Mouse (Mus musculus) bone marrow, adult 2 months (tissue): ENCODE data around the gene Sbno2. TPM values are rescaled to one million over a fixed set of nuclear protein-coding genes. Genes with fewer than 3 reads are reported as not detected.

Source experiments
- H3K27ac ChIP-seq: fragments of 200-500 bp; 2 replicates; pipeline ENCODE4 v1.5.1; 2012; ENCODE audit warnings: low read depth, mild to moderate bottlenecking, control low read depth, inconsistent platforms, low read length; ENCODE audit not compliant: control insufficient read depth, poor library complexity, insufficient read depth
- H3K4me1 ChIP-seq: fragments of 200-500 bp; 2 replicates; pipeline ENCODE4 v1.6.1; 2011; ENCODE audit warnings: low read length; ENCODE audit not compliant: control insufficient read depth, insufficient read depth
- H3K4me3 ChIP-seq: fragments of 200-500 bp; replicated peaks from 2 replicates; pipeline ENCODE3; 2011; ENCODE audit warnings: mild to moderate bottlenecking, low read depth, low read length, control low read depth; ENCODE audit not compliant: control insufficient read depth
- CTCF ChIP-seq: fragments of 200-500 bp; IDR thresholded peaks from 2 replicates; pipeline ENCODE4 v1.5.1; 2011; ENCODE audit warnings: low read length, control low read depth; ENCODE audit not compliant: control insufficient read depth, insufficient read depth
- POLR2A ChIP-seq: fragments of 200-500 bp; IDR thresholded peaks from 2 replicates; pipeline ENCODE4 v1.6.1; 2011; ENCODE audit warnings: low read depth, mild to moderate bottlenecking, control low read depth, low read length, borderline replicate concordance; ENCODE audit not compliant: control insufficient read depth
- WGBS: fragments of 180-500 bp; shearing (Covaris S2); methylation state at CpG from one replicate; pipeline ENCODE4 v1.1.7; 2018; 5-methylcytosine and 5-hydroxymethylcytosine counted together
- polyA plus RNA-seq: library from polyadenylated mRNA; stranded (reverse); fragments of >200 nt; gene quantifications from 2 replicates; pipeline ENCODE4 v1.2.4, GENCODE M21; 2011; ENCODE audit warnings: low replicate concordance; ENCODE audit not compliant: missing spikeins, insufficient read depth, insufficient read length

Gene Sbno2
- polyA plus RNA-seq, 1 experiment: 83.8 TPM

DNA sequence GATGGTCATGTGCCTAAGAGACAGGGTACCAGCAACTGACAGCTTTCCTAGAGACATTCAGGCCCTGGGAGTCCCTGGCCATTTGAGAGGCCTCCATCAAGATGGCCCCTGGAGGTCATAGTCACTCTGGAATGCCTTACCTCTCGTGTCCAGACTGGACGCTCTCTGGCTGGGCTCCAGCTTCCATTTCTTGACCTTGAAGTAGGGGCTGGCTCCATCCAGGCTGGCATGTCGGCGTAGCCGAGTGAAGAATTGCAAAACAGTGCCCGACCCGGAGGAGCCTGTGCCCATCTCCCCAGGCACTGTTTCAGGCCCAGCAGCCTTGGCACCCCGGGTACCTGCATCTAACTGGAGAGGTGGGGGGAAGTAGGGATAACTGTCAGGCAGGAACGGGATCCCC lies 29.1 kb upstream of the Sbno2 start:
- Histone ChIP-seq H3K27ac (no peak overlapping the region), H3K4me3 (no peak overlapping the region), H3K4me1 (peaks cover 7% of the 10 kb centered on the region; the same call in 1 of the 2 replicates)
- 82% methylated on average over 9 of the region's 9 CpGs for whole genome bisulfite sequencing
- no peak for TF ChIP-seq POLR2A
- TF ChIP-seq CTCF: no peak

DNA sequence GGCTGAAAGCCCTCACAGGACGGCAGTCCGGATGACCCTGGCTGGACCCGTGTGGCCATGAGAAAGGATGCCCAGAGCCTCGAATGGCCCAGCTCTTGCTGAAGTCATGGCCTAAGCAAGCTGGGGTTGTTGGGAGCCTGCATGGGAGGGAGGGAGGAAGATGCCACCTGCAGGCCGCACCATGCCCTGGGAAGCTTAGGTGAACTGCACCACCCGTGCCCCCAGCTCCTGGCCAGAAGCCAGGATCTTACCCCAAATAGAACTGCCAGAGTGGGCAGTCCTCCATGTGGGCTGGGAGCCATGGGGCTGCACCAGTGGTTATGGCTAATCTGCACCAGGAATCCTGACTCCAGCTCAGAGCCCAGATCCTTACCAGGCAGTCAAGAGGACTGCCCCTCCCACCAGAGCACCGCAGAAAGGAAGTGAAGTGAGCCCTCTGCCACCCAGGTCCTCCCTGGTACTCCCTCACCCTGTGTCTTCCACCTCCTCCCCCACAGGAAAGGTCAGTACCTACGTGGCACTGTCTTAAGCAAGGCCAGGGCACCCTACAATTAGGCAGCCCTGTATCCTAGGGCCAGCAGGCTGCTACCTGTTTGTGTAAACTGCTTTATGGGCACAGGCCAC lies 28.0 kb upstream of the Sbno2 start:
- H3K4me1 ChIP-seq: peaks cover 4% of the 10 kb centered on the region; the same call in 1 of the 2 replicates
- peak overlapping the region; percentile 1; the same call in 1 of the 2 replicates for H3K27ac ChIP-seq

DNA sequence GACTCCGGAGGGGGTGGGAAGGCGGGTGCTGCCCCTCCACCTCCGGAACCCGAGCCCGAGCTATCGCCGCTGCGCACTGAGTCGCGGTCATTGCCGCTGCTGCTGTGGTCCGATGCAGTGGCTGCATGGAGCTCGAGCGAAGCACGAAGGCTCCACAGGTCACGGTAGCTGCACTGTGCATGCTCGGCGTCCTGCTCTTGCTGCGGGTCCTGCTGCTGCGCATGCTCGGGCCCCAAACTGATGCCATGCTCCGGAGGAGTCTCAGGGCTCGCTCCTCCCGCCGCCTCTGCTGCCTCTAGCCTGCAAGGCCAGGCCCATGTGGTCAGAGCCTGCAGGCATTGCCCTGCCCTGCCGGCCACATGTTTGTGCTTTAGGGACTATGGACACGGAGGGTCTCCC lies 26.6 kb upstream of the Sbno2 start:
- no peak overlapping the region for H3K27ac ChIP-seq
- H3K4me3 ChIP-seq: no peak overlapping the region
- TF ChIP-seq CTCF (no peak), POLR2A (0 out of 2 replicates have a peak, but pooled peaks have one; percentile 11)
- 80% methylated on average over 27 of the region's 27 CpGs for WGBS
- peaks cover 3% of the 10 kb centered on the region; the same call in 1 of the 2 replicates for H3K4me1 ChIP-seq

More for the DNA sequence above, 28.0 kb upstream of the Sbno2 start:
- TF ChIP-seq CTCF (no peak), POLR2A (no peak)
- no peak overlapping the region for H3K4me3 ChIP-seq
- WGBS: 35% methylated on average over 8 of the region's 8 CpGs

DNA sequence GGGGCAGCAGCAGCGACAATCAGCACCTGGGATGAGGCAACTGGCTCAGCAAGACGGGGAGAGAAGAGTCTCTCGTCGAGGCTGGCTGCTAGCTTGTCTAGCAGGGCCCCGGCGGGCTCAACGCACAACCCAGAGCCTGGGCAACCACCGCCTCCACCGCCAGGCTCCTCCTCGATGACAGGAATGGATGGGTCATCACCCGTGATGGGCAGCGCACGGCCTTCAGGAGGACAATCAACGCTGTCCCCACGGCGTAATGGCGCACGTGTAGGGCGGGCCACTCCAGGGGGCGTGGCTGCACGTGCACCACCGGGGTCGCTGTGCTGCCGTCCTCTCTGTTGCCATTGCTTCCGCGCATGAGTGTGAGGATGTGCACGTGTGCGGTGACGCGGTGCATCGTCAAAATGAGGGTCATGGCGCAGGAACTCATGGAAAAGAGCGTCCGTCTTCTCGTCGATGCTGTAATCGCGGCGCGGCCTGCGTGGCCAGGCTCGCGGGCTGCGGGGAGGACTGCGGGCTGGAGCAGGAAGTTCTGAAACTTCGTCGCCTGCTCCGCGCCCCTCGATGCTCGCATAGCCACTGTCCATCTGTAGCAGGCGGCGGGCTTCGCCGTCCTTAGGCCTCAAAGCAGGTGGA lies 26.1 kb upstream of the Sbno2 start:
- 0 out of 2 replicates have a peak overlapping the region, but pooled peaks have one; percentile 7 for H3K27ac ChIP-seq
- peak overlapping the region; percentile 14 for H3K4me3 ChIP-seq
- TF ChIP-seq CTCF (0 out of 2 replicates have a peak, but pooled peaks have one; percentile 2), POLR2A (no peak)
- 79% methylated on average over 55 of the region's 55 CpGs for WGBS
- peaks cover 3% of the 10 kb centered on the region; the same call in 1 of the 2 replicates for H3K4me1 ChIP-seq

DNA sequence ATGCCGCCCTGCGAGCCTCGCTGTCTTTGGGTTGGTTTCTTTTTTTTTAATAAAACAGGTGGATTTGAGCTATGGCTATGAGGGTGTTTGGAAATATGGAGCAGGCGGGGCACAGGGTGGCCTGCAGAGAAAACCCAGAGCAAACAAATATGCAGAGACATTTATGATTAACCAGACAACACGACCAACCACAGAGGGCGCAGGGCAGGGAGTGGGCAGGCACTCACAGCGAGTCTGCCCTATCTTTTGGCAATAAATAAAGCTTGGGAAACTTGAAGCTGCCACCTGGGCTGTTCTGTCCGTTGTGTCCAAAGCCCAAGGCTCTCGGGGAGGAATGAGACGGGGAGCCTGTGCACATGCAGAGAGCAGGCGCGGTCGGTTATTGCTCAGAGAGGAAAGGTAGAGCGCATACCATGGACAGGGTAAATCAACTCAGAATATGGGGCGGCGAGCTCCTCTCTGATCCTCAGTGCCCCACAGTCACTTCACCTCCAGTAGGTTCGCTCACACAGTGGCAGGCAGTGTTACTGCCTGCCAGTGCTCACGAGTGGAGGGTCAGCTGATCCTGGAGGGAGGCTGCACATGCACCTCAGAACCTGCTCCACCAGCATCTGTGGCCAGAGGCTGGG lies 25.1 kb upstream of the Sbno2 start:
- Histone ChIP-seq H3K4me3 (no peak overlapping the region), H3K4me1 (peaks cover 3% of the 10 kb centered on the region; the same call in 1 of the 2 replicates), H3K27ac (no peak overlapping the region; the same call in 1 of the 2 replicates)
- no peak for TF ChIP-seq POLR2A
- TF ChIP-seq CTCF: no peak
- 89% methylated on average over 18 of the region's 18 CpGs for WGBS

DNA sequence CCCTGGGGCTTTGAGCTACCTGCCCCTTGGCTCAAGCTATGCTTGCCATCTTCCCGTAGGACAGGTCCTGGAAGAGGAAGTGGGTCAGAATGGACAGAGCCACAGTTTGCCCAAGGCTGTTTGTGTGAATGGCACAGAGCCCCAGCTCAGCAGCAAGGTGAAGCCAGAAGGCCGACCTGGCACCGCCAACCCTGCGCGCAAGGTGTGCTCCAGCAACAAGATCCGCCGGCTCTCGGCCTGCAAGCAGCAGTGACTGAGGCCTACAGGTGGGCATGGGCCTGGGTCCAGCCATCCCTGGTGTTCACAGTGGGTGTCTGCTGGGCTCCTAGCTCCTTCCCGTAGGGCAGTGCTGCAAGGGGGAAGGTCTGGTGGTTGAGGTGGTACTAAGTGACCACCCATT lies 24.5 kb upstream of the Sbno2 start:
- Histone ChIP-seq H3K4me1 (peaks cover 3% of the 10 kb centered on the region), H3K27ac (no peak overlapping the region), H3K4me3 (no peak overlapping the region)
- TF ChIP-seq POLR2A (no peak), CTCF (no peak)
- 93% methylated on average over 9 of the region's 9 CpGs for WGBS

DNA sequence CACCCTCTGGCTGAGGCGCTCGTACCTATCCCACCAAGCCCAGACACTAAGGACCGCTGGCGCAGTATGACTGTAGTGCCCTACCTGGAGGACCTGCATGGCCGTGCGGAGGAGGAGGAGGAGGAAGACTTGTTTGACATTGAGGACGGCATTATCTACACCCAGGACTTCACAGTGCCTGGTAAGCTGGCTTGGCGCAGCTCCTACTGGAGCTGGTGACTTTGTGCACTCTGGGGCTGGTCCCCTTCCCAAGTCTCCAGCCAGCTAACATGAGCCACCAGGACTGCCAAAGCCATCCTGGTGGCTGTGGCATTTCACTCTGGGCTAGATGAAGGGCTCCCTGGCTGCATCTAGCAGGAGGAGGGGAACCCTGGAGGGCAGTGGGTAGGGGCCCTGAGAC lies 22.5 kb upstream of the Sbno2 start:
- H3K27ac ChIP-seq: no peak overlapping the region
- H3K4me3 ChIP-seq: no peak overlapping the region
- peaks cover 12% of the 10 kb centered on the region for H3K4me1 ChIP-seq
- WGBS: 91% methylated on average over 8 of the region's 8 CpGs
- TF ChIP-seq POLR2A (no peak), CTCF (no peak)

DNA sequence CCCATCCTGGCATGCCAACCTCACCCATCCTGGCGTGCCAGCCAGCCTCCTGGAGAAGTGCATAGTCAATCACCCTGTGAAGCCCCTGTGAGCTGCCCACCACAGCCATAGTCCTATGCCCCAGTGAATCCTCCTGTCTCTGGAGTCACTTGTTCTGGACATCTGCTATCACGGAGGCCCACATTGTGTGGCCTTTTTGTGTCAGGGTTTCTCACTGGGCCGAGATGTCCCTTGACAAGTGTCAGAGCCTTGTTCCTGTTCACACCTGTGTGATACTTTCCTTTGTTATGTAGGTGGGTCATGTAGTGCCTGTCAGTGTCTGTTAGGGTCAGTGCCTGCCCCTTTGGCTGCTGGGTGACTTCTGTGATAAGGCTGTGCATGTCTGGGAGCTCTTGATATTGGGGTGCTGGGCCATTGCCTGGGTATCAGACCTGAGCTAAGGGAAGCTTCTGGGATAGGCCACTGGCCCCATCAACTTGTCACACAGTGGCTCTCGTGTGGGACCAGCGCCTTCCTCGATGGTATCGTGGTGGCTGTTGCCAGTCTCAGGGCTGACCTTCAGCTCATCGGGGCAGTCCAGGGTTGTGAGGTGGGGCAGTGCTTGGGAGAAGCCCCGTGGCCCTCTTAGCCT lies 18.7 kb upstream of the Sbno2 start:
- Histone ChIP-seq H3K4me1 (peaks cover 14% of the 10 kb centered on the region), H3K27ac (peak overlapping the region; percentile 84), H3K4me3 (peak overlapping the region; percentile 8)
- 71% methylated on average over 9 of the region's 9 CpGs for WGBS
- TF ChIP-seq CTCF (no peak), POLR2A (no peak)
